Mouse (Mus musculus): ENCODE measurements around the gene Specc1l. TPM values are rescaled to one million over a fixed set of nuclear protein-coding genes. Genes with fewer than 3 reads are reported as not detected.

Specc1l gene
- total and polyA plus RNA-seq, 3 experiments, result 24.3 to 64.0 (median 58.8) TPM

Other genes starting within 250 kb of the Specc1l start
- gene Gnaz, start 244.9 kb upstream of the Specc1l start, total RNA-seq (2021), result 1 to 10 TPM; 2.3 to 8.2 TPM
- 2.4 and 7.4 TPM in 2 replicates for gene Gnaz, start 244.9 kb upstream of the Specc1l start, polyA plus RNA-seq (2012; rRNA removed)
- 1 to 10 TPM in 1 of 2 experiments, not detected in 1; 1.8 TPM for gene Rsph14, start 179.5 kb upstream of the Specc1l start, total RNA-seq (2021)
- 0.54 TPM in 1 of 2 replicates, not detected in the other for gene Rsph14, start 179.5 kb upstream of the Specc1l start, polyA plus RNA-seq (2012; rRNA removed)
- 10 to 100 TPM; 12.9 to 16.3 TPM for gene Rab36, start 175.0 kb upstream of the Specc1l start, total RNA-seq (2021)
- 38.1 and 40.4 TPM in 2 replicates for gene Rab36, start 175.0 kb upstream of the Specc1l start, polyA plus RNA-seq (2012; rRNA removed)
- gene Bcr, start 151.5 kb upstream of the Specc1l start, total RNA-seq (2021), result 10 to 100 TPM; 40.2 to 43.2 TPM
- gene Bcr, start 151.5 kb upstream of the Specc1l start, polyA plus RNA-seq (2012; rRNA removed), result 20.0 and 20.1 TPM in 2 replicates
- gene Adora2a, start 104.8 kb downstream of the Specc1l start, total RNA-seq (2021), result 1 to 10 TPM; 2.8 to 5.3 TPM
- gene Adora2a, start 104.8 kb downstream of the Specc1l start, polyA plus RNA-seq (2012; rRNA removed), result 11.6 and 13.4 TPM in 2 replicates
- gene Upb1, start 189.0 kb downstream of the Specc1l start, total RNA-seq (2021), result 1 to 10 TPM in 1 of 2 experiments, under 1 TPM in 1; 0.72 to 2.2 TPM
- gene Upb1, start 189.0 kb downstream of the Specc1l start, polyA plus RNA-seq (2012; rRNA removed), result 0.20 and 0.50 TPM in 2 replicates

Measured in adrenal gland, adult 2 months (tissue).